Mouse (Mus musculus): ENCODE measurements around the gene Tmcc3.

DNA sequence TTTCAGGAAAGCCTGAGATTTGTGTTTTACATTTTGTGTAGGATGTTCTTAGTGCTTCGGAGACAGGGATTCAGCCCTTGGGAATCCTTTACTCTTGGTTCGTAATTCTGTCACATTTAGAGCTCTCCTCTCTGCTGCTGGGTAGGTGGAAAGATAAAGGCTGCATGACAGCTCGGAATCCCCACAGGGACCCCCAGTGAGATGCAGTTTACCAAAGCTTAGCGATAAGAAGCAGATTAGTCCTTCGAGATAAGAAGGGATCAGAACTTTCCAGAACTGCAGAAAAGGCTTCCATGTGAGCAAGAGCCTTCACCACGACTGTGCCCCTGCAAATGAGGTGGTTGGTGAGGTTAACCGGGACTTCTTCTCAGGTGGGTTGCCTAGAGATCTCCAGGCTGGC lies 122.2 kb downstream of the Tmcc3 start:
- TF ChIP-seq POLR2A (IDR thresholded peaks at IDR 0.05; ENCODE audit: insufficient read depth, low read depth, low read length), result no peak
- no peak for TF ChIP-seq CTCF (IDR thresholded peaks at IDR 0.05; ENCODE audit: insufficient read depth, low read depth, low read length)
